24 mouse cellular contexts compared by ENCODE assay signal in the genomic region with DNA sequence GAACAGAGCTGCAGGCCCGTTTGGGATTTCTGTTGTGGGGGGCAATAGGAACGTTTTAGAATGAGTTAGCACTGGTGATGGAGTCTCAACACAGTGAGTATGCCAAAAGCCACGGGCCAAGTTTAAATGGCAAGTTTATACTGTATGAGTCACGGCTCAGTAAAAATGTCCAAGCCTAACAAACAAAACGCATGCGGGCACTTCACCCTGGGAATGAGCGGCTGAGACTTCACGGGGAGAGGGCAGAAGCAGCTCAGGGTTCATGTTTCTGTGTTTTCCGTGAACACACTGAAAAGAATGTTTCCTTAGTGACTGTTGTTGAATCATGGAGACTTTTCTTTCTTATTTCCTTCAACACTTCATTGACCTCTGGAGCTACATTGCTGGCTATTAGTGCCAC. TPM values are rescaled to one million over a fixed set of nuclear protein-coding genes. Genes with fewer than 3 reads are reported as not detected.
DNase-seq lines count a peak whose midpoint lies in the region; ATAC-seq and TF ChIP-seq lines count a peak whose summit lies in the region.
"Had no signal": no experiment of that assay in that cellular context is flagged by ENCODE, and none has a peak within 500 bp of the region (broad histone marks: within the 10 kb centered on the region; RNA-seq: fewer than 3 reads in every experiment).

No protein-coding gene starts in this region.

- no peak overlapping the region for H3K4me3 ChIP-seq in lung, postnatal 0 days (ENCODE audit: low read depth, low read length)
- H3K4me3 ChIP-seq in lung, adult 2 months (replicated peaks; ENCODE audit: extremely low read depth, low read depth, low read length) = no peak overlapping the region
- H3K4me3 ChIP-seq in embryonic fibroblast, embryonic 13.5 days (ENCODE audit: insufficient read depth, low read length) = no peak overlapping the region
- H3K4me3 ChIP-seq in forebrain, embryonic 14.5 days (ENCODE audit: low read depth, low read length) = no peak overlapping the region
- no peak overlapping the region for H3K4me3 ChIP-seq in hindbrain, embryonic 11.5 days (ENCODE audit: low read depth, low read length)
- H3K4me3 ChIP-seq: forebrain, embryonic 10.5 days; gastrocnemius, adult 2 months; heart, embryonic 13.5 days; hindbrain, embryonic 15.5 days; intestine, embryonic 15.5 days; neural tube, embryonic 12.5 days had no signal

- 61% methylated on average over 9 of the region's 9 CpGs for WGBS in lung, postnatal 0 days
- WGBS in lung, adult 2 months = 44% methylated on average over 9 of the region's 9 CpGs
- WGBS in forebrain, embryonic 14.5 days = 83% methylated on average over 9 of the region's 9 CpGs
- WGBS in hindbrain, embryonic 11.5 days = 83% methylated on average over 9 of the region's 9 CpGs

- TF ChIP-seq EP300 in lung, postnatal 0 days (IDR thresholded peaks at IDR 0.05) = no peak

- no peak overlapping the region for H3K4me2 ChIP-seq in lung, postnatal 0 days (replicated peaks; ENCODE audit: low read depth, low read length)
- H3K4me2 ChIP-seq in forebrain, embryonic 14.5 days (ENCODE audit: low read length) = no peak overlapping the region
- no peak overlapping the region for H3K4me2 ChIP-seq in hindbrain, embryonic 11.5 days (replicated peaks; ENCODE audit: low read depth, low read length)
- H3K4me2 ChIP-seq: heart, embryonic 13.5 days; hindbrain, embryonic 15.5 days; intestine, embryonic 15.5 days; midbrain, embryonic 11.5 days; neural tube, embryonic 12.5 days had no signal

- H3K9ac ChIP-seq in lung, postnatal 0 days (replicated peaks; ENCODE audit: low read depth) = no peak overlapping the region
- no peak overlapping the region for H3K9ac ChIP-seq in forebrain, embryonic 14.5 days (ENCODE audit: low read length)
- H3K9ac ChIP-seq in hindbrain, embryonic 11.5 days (ENCODE audit: low read depth, low read length) = no peak overlapping the region
- H3K9ac ChIP-seq: heart, embryonic 13.5 days; hindbrain, embryonic 15.5 days; intestine, embryonic 15.5 days; liver, embryonic 14.5 days; neural tube, embryonic 12.5 days had no signal

- no peaks in the 10 kb centered on the region for H3K4me1 ChIP-seq in lung, postnatal 0 days (ENCODE audit: insufficient read depth, low read depth, low read length)
- no peaks in the 10 kb centered on the region for H3K4me1 ChIP-seq in lung, adult 2 months (ENCODE audit: control insufficient read depth, insufficient read depth, low read length)
- 0 out of 2 replicates have a peak, but pooled peaks cover 6% of the 10 kb centered on the region for H3K4me1 ChIP-seq in embryonic fibroblast, embryonic 13.5 days (ENCODE audit: control insufficient read depth, insufficient read depth, low read length)
- H3K4me1 ChIP-seq in forebrain, embryonic 14.5 days (ENCODE audit: control insufficient read depth, insufficient read depth, low read length) = no peaks in the 10 kb centered on the region
- no peaks in the 10 kb centered on the region for H3K4me1 ChIP-seq in hindbrain, embryonic 11.5 days (replicated peaks; ENCODE audit: control insufficient read depth, insufficient read depth, low read length)
- H3K4me1 ChIP-seq: forebrain, embryonic 10.5 days; heart, embryonic 13.5 days; hindbrain, embryonic 15.5 days; neural tube, embryonic 12.5 days had no signal

- no peaks in the 10 kb centered on the region for H3K36me3 ChIP-seq in lung, postnatal 0 days (ENCODE audit: insufficient read depth, low read length)
- no peaks in the 10 kb centered on the region for H3K36me3 ChIP-seq in forebrain, embryonic 14.5 days (ENCODE audit: control insufficient read depth, insufficient read depth, low read length)
- H3K36me3 ChIP-seq in hindbrain, embryonic 11.5 days (ENCODE audit: control insufficient read depth, insufficient read depth, low read length) = no peaks in the 10 kb centered on the region
- H3K36me3 ChIP-seq: forebrain, embryonic 10.5 days; heart, embryonic 13.5 days; hindbrain, embryonic 15.5 days; intestine, embryonic 15.5 days; neural tube, embryonic 12.5 days had no signal

- peak; percentile 65 for ATAC-seq in lung, postnatal 0 days
- ATAC-seq in forebrain, embryonic 14.5 days = no peak
- ATAC-seq in hindbrain, embryonic 11.5 days (ENCODE audit: low FRiP score) = no peak
- ATAC-seq: intestine, embryonic 15.5 days had no signal

- no peaks in the 10 kb centered on the region for H3K9me3 ChIP-seq in lung, postnatal 0 days (ENCODE audit: low read length)
- H3K9me3 ChIP-seq in forebrain, embryonic 14.5 days (replicated peaks; ENCODE audit: control insufficient read depth, low read length) = no peaks in the 10 kb centered on the region
- H3K9me3 ChIP-seq in hindbrain, embryonic 11.5 days (ENCODE audit: control insufficient read depth, low read length) = no peaks in the 10 kb centered on the region
- H3K9me3 ChIP-seq: forebrain, embryonic 10.5 days; heart, embryonic 13.5 days; hindbrain, embryonic 15.5 days; intestine, embryonic 15.5 days; neural tube, embryonic 12.5 days had no signal

- DNase-seq in adrenal gland, adult (ENCODE audit: inconsistent age in 2 of 2, low spot score in 1 of 2) = peak; percentile 8 to 41
- DNase-seq in adrenal gland, postnatal 25 days = no peak
- DNase-seq in lung, postnatal 0 days (ENCODE audit: low spot score) = peak; percentile 54
- no peak for DNase-seq in lung, adult 2 months
- DNase-seq in forebrain, embryonic 14.5 days (ENCODE audit: low spot score) = no peak
- no peak for DNase-seq in hindbrain, embryonic 11.5 days (ENCODE audit: low spot score)
- no peak for DNase-seq in cerebellum, adult 18-20 months
- DNase-seq: cerebellum, adult 11-12 months; cerebellum, postnatal 25 days; embryo, embryonic 11 days; gastrocnemius, adult 2 months; heart, adult 18-20 months; thymus, postnatal 36 days had no signal

- H3K27ac ChIP-seq in lung, postnatal 0 days (ENCODE audit: low read length) = no peak overlapping the region
- peak overlapping the region; percentile 45 for H3K27ac ChIP-seq in embryonic fibroblast, embryonic 13.5 days (ENCODE audit: insufficient read depth, low read length)
- H3K27ac ChIP-seq in forebrain, embryonic 14.5 days (ENCODE audit: low read depth, low read length) = no peak overlapping the region
- H3K27ac ChIP-seq in hindbrain, embryonic 11.5 days (ENCODE audit: low read depth, low read length) = no peak overlapping the region
- H3K27ac ChIP-seq: forebrain, embryonic 10.5 days; gastrocnemius, adult 2 months; heart, embryonic 13.5 days; hindbrain, embryonic 15.5 days; intestine, embryonic 15.5 days; liver, embryonic 14.5 days; neural tube, embryonic 12.5 days had no signal

- H3K27me3 ChIP-seq in lung, postnatal 0 days (replicated peaks; ENCODE audit: insufficient read depth, low read length) = no peaks in the 10 kb centered on the region
- H3K27me3 ChIP-seq in forebrain, embryonic 14.5 days (replicated peaks; ENCODE audit: control insufficient read depth, insufficient read depth, low read length) = no peaks in the 10 kb centered on the region; the same call in 1 of the 2 replicates
- H3K27me3 ChIP-seq in hindbrain, embryonic 11.5 days (ENCODE audit: control insufficient read depth, insufficient read depth, low read length) = no peaks in the 10 kb centered on the region
- H3K27me3 ChIP-seq: neural tube, embryonic 12.5 days had no signal

- TF ChIP-seq CTCF in lung, postnatal 0 days (IDR thresholded peaks at IDR 0.05) = no peak
- no peak for TF ChIP-seq CTCF in lung, adult 2 months (IDR thresholded peaks at IDR 0.05; ENCODE audit: insufficient read depth, low read length)
- no peak for TF ChIP-seq CTCF in embryonic fibroblast, embryonic 13.5 days (IDR thresholded peaks at IDR 0.05; ENCODE audit: borderline replicate concordance, insufficient read depth, low read length)

- TF ChIP-seq POLR2A in lung, adult 2 months (IDR thresholded peaks at IDR 0.05; ENCODE audit: borderline replicate concordance, extremely low read depth, low read depth, low read length) = no peak
- no peak for TF ChIP-seq POLR2A in embryonic fibroblast, embryonic 13.5 days (IDR thresholded peaks at IDR 0.05; ENCODE audit: low read depth, low read length)

RNA-seq across cellular contexts. Expression of a gene that starts 32.7 kb away (rescaled TPM):
- 0.30 and 0.38 TPM in 2 replicates for total RNA-seq in adrenal gland, postnatal 25 days (2021)
- polyA plus RNA-seq in lung, postnatal 0 days (2015; fragmentation: Nextera tagmentation; extraction: Ambion mirVana) = 0.50 and 0.82 TPM in 2 replicates
- 1.3 and 2.6 TPM in 2 replicates for polyA plus RNA-seq in lung, adult 2 months (2012; rRNA removed)
- polyA plus RNA-seq in embryonic fibroblast, embryonic 13.5 days (2011; ENCODE audit: insufficient read length, low read depth, missing spikeins) = 0.15 TPM in 1 of 2 replicates, not detected in the other
- polyA plus RNA-seq in forebrain, embryonic 14.5 days (2014; fragmentation: Nextera tagmentation; extraction: Ambion mirVana) = 0.16 TPM in 1 of 2 replicates, not detected in the other
- 0.06 and 0.19 TPM in 2 replicates for polyA plus RNA-seq in hindbrain, embryonic 11.5 days (2014; fragmentation: Nextera tagmentation; extraction: Ambion mirVana)
- total RNA-seq: CH12.LX; gastrocnemius, adult 2 months; heart, adult 18-20 months; heart, postnatal 25 days; layer of hippocampus, postnatal 25 days had no signal
- polyA plus RNA-seq: midbrain, embryonic 11.5 days had no signal

Comparison
In these comparisons a context has a peak if more than half of its experiments do, and no peak if none do; other contexts are left out.
1. DNase-seq: peak in adrenal gland, adult (2 of 2) and lung, postnatal 0 days (single experiment); none in adrenal gland, postnatal 25 days (single experiment), lung, adult 2 months (single experiment), forebrain, embryonic 14.5 days (single experiment), hindbrain, embryonic 11.5 days (single experiment) and cerebellum, adult 18-20 months (0 of 2).